Mouse (Mus musculus) left cerebral cortex, postnatal 10 days (tissue): ENCODE measurements around the gene Phc2. TPM values are rescaled to one million over a fixed set of nuclear protein-coding genes. Genes with fewer than 3 reads are reported as not detected.
A peak's percentile ranks its signal among the peaks of the same experiment; 100 is the strongest.
"Not testable (repeated sequence)": the region's sequence is repeated elsewhere in the genome, so short reads cannot be mapped to it uniquely, and the experiment has no call there.

Source experiments
- DNase-seq, 2 experiments: peaks; one replicate each; pipeline ENCODE4 v3.0.0; 2021 to 2022; ENCODE audit warnings: low spot score in 2 of 2, mixed read lengths in 1 of 2; ENCODE audit errors: extremely low spot score in 1 of 2
- intact Hi-C: fragments of 180-260 bp; cut with DNase I; formaldehyde crosslinking; loops from one replicate; pipeline ENCODE4 v1.15.1; 2025
- total RNA-seq, 2 experiments: library from RNA; stranded (reverse); gene quantifications; 2 replicates each; pipeline ENCODE4 v1.2.3; 2021

Phc2 gene
- total RNA-seq: 10 to 100 TPM; 65.1 to 71.4 TPM

- intact Hi-C loops: loop anchor here (5.0 kb wide), 1 partner anchor 42 kb away; the partner anchor contains the start of gene Zscan20
Measured at GRCm38 (mm10) chr4:128654505-128655381, at the start of gene Phc2. TSS of gene Phc2 (plus strand) at chr4:128654702.

GRCm38 (mm10) chr4:128606586-128606985 is 47.9 kb upstream of the Phc2 start:
- intact Hi-C loops: no loop called here
- no peak for DNase-seq

More at GRCm38 (mm10) chr4:128654505-128655381, at the start of gene Phc2:
- peak; percentile 96 for DNase-seq

GRCm38 (mm10) chr4:128607661-128608060 is 46.8 kb upstream of the Phc2 start:
- intact Hi-C loops: no loop called here
- DNase-seq: no peak

- intact Hi-C loops: no loop called here
- no peak for DNase-seq
Measured at GRCm38 (mm10) chr4:128609276-128609924, 45.1 kb upstream of the Phc2 start.

- intact Hi-C loops: loop anchor here (5.0 to 10.0 kb wide), 3 partner anchors 47 to 247 kb away; no protein-coding TSS in a partner anchor
- peak; percentile 97 to 99 for DNase-seq
Measured at GRCm38 (mm10) chr4:128609925-128610402, 44.5 kb upstream of the Phc2 start, which contains the start of gene Zscan20. TSS of gene Zscan20 (minus strand) at chr4:128610098.

- no peak for DNase-seq
- intact Hi-C loops: loop anchor here (5.0 to 10.0 kb wide), 3 partner anchors 47 to 247 kb away; no protein-coding TSS in a partner anchor
Measured at GRCm38 (mm10) chr4:128610706-128611105, 43.8 kb upstream of the Phc2 start.

- intact Hi-C loops: loop anchor here (5.0 to 10.0 kb wide), 3 partner anchors 46 to 246 kb away; no protein-coding TSS in a partner anchor
Measured at GRCm38 (mm10) chr4:128611726-128612125, 42.8 kb upstream of the Phc2 start.

GRCm38 (mm10) chr4:128613326-128613725 is 41.2 kb upstream of the Phc2 start:
- DNase-seq: peak in 1 of 2 experiments; percentile 63
- intact Hi-C loops: loop anchor here (5.0 to 10.0 kb wide), 3 partner anchors 44 to 244 kb away; no protein-coding TSS in a partner anchor

More at GRCm38 (mm10) chr4:128611726-128612125, 42.8 kb upstream of the Phc2 start:
- DNase-seq: not testable (repeated sequence)

- DNase-seq: no peak
- intact Hi-C loops: loop anchor here (2.0 to 10.0 kb wide), 2 partner anchors 91 to 159 kb away; no protein-coding TSS in a partner anchor
Measured at GRCm38 (mm10) chr4:128615761-128616160, 38.7 kb upstream of the Phc2 start.

GRCm38 (mm10) chr4:128617363-128618120 is 37.0 kb upstream of the Phc2 start:
- peak in 1 of 2 experiments; percentile 51 for DNase-seq
- intact Hi-C loops: loop anchor here (10.0 kb wide), 1 partner anchor 157 kb away; no protein-coding TSS in a partner anchor

GRCm38 (mm10) chr4:128618246-128618911 is 36.1 kb upstream of the Phc2 start, which contains the start of gene Tlr12:
TSS of gene Tlr12 (minus strand) at chr4:128618619.
- DNase-seq: peak in 1 of 2 experiments; percentile 60
- intact Hi-C loops: loop anchor here (10.0 kb wide), 1 partner anchor 156 kb away; no protein-coding TSS in a partner anchor

GRCm38 (mm10) chr4:128618963-128619362 is 35.5 kb upstream of the Phc2 start:
- intact Hi-C loops: loop anchor here (10.0 kb wide), 1 partner anchor 156 kb away; no protein-coding TSS in a partner anchor
- no peak for DNase-seq

- DNase-seq: no peak
- intact Hi-C loops: no loop called here
Measured at GRCm38 (mm10) chr4:128620572-128620971, 33.9 kb upstream of the Phc2 start.

- intact Hi-C loops: no loop called here
- no peak for DNase-seq
Measured at GRCm38 (mm10) chr4:128621109-128621508, 33.4 kb upstream of the Phc2 start.

GRCm38 (mm10) chr4:128635451-128635850 is 19.1 kb upstream of the Phc2 start:
- intact Hi-C loops: no loop called here
- no peak for DNase-seq

GRCm38 (mm10) chr4:128635894-128636585 is 18.5 kb upstream of the Phc2 start:
- intact Hi-C loops: no loop called here
- no peak for DNase-seq

- DNase-seq: peak in 1 of 2 experiments; percentile 72
- intact Hi-C loops: no loop called here
Measured at GRCm38 (mm10) chr4:128637250-128637649, 17.3 kb upstream of the Phc2 start.
